Mouse (Mus musculus): Measurements from ENCODE around the gene Oxsm. TPM values are rescaled to one million over a fixed set of nuclear protein-coding genes. Genes with fewer than 3 reads are reported as not detected.

Gene Oxsm
- 1 to 10 TPM; 5.1 to 5.3 TPM for polyA plus RNA-seq (2017; shearing (Covaris generic))

DNA sequence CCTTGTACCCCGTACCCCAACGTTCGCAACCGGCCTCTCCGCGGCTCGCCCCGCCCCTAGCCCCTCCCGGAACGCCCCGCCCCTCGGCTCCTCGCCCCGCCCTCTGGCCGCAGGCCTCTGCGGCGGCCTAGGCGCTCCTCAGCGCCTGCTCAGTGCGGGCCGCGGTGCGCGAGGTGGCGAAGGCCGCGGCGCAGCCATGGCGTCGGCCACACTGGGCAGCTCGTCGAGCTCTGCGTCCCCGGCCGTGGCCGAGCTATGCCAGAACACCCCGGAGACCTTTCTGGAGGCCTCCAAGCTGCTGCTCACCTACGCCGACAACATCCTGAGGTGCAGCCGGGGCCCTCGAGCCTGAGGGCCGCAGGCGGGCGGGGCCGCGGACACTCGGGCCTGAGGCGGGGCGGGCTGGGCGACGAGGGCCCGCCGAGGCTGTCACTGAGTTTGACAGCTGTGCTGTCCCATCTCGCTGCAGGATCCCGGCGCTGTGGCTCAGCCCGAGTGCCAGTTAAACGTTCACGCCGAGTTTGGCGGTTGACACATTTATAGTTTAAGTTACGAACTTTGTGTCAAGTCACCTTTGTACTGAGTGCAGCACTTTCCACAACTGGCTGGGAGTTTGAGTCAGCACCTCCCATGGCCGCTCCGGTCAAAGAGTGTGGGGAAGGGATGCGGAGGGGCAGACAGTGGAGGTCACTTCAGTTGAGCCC, at the start of gene Oxsm, which contains the start of gene Ngly1:
TSS of gene Oxsm (minus strand) at position 638 of the 704 bp plus-strand sequence.
TSS of gene Ngly1 (plus strand) at position 110 of the 704 bp plus-strand sequence.
- peak; percentile 76 for ATAC-seq

DNA sequence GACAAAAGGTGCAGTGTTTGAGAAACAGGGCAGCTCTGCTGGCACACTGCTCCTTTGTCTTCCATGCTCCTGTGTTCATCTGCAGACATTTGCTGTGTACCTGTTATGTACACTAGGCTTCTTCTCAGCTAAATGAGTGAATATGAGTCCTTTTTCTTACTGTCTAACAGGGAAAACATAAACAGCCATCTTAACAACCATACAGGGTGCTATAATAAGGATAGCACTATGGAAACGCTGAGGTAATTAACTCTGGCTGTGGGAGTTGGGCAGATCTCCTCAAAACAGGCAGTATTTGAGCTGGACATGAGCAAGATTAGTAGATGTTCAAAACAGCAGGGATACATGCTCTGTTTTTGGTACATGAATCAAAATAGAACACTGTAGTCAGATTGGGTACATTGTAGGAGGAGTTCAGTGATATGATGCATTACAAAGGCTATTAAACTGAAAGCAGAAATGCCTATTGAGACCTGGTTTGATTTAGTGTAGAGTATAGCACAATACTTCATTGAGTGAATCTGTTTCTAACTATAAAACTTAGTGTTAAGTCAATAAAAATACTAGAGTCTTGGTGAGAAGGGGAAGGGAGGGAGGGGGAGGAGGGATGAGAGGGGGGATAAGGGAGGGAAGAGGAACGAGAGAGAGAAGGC, 47.3 kb upstream of the Oxsm start:
- no peak for ATAC-seq

DNA sequence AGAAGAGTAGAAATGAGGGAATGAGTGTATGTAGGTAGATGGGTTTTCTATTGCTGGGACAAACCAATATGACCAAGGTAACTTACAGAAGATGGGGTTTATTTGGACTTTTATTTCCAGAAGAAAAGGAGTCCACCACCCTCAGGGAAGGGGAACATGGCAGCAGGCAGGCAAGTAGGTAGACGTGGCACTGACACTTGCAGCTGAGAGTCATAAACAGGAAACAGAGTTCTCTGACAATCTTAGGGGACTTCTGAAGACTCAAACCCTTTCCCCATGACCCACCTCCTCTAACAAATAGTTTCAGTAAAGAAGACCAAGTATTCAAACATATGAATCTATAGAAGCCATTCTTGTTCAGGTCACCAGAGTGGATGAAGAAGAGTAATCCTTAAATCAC, 44.3 kb upstream of the Oxsm start:
- ATAC-seq = no peak

DNA sequence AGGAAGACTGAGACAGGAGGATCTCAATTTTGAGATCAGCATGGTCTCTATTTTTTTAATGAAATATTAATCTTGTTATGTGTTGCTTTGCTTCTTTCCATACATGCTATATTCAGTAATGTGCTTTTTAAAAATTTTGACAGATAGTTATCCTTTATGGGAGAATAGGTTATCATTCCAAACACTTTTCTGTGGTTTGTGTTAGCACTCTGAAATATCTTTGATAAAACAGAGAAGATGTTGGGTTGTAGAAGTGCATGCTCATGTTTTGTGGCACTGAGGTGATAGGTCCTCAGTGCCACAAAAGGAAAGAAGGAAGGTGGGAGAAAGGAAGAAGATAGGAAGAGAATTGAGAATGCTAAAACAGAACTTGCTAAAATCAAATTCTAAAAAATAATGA, 43.4 kb upstream of the Oxsm start:
- ATAC-seq = no peak

DNA sequence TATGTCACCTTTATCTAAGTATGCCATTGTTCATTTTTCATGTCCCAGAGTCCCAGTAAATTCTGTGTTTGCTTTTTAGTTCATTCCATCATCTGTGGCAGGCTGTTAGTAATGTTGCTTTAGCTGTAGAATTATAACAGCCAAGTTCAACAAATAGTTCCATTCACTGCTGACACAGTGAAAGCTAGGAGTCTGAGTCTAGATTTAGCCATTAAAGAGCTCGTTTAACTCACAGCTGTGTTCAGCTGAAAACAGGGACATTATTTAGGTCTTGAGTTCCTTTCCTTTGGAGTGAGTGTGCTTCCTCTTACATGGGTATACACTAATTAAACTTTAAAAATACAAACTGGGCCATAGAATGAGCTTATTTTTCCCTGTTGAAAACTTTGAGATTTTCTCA, 42.8 kb upstream of the Oxsm start:
- ATAC-seq = no peak

DNA sequence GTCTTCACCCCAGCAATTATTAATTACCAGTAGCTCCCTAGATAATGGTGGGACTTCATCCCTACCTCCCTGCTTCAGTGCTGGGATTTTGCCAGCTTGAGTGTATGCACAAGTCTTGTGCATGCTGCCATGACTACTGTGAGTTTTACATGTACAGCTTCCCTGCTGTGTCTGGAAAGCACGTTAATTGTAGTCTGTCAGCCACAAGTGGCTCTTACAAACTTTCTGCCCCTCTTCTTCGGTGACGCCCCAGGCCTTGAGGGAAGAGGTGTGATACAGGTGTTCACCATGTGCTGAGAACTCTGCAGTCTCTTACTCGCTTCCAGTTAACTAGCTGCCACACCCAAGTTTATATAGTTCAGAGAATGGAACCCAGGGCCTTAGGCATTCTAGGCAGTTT, 34.4 kb upstream of the Oxsm start:
- no peak for ATAC-seq

DNA sequence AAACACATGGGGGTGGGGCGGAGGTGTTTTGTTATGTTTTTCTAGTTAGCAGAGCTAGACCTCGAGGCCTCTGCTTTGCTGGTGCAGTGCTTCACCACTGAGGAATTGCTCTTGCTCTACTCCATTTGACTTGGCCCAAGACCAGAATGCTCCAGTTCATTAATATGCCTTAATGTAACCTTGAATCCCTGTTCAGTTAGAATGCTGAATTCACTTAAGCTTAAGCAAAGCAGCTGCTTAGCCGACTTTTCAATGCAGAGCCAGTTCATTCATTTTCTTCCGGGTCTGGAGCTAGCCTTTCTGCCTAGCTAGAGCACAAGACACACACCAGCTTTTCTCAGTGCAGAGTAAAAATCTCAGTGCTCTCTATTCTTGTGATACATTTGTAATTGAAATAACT, 29.6 kb upstream of the Oxsm start:
- no peak for ATAC-seq

DNA sequence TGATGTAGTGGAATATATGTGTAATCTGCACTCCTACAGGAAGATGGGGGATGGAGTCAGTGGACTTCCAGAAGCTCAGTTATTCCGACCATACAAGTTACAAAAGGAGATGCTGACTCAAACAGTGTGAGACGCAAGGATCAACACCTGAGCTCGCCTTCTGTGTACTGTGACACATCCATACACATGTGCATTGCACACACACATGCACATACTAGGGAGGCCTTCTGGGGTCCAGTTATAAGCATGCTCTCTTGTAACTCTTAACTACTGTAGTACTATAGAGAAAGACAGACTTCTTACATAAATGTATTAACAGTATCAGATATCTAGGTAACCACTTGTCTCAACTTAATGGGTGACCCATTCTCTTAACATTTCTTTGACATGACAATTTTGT, 24.1 kb upstream of the Oxsm start:
- no peak for ATAC-seq

DNA sequence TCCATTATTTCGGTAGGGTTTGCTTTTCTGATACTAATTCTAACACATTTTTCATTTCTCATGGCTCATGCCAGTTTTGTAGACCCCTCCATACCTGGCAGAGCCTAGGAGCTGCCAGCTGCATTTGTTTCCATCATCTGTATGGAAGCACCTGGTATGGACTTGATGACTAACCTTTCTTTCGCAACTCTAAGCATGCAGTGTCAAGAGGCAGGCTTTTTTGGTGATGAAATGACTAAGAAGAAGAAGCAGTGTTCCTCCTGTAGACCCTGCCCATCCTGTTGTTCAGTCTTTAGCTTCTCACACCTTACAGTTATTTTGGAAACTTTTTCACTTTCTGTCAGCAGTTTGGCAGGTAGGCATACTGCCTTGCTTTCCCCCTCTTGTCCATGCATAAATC, 20.2 kb upstream of the Oxsm start:
- ATAC-seq = peak; percentile 71

DNA sequence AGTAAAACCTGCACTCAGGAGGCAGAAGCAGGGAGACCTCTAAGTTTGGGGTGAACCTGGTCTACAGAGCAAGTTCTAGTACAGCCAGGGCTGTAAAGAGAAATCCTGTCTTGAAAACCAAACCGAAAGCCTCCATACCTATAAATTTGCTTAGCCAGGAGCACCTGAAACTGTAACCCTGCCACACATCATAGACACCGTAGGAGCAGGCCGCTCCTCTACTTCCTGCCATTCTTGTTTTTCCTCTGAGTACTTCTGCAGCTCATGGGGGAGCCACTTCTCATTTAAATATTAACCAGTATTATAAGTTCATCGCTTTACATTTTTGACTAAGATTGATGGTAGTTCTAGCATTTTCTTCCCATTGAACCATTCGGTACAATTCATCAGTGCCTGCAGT, 17.4 kb upstream of the Oxsm start:
- no peak for ATAC-seq

DNA sequence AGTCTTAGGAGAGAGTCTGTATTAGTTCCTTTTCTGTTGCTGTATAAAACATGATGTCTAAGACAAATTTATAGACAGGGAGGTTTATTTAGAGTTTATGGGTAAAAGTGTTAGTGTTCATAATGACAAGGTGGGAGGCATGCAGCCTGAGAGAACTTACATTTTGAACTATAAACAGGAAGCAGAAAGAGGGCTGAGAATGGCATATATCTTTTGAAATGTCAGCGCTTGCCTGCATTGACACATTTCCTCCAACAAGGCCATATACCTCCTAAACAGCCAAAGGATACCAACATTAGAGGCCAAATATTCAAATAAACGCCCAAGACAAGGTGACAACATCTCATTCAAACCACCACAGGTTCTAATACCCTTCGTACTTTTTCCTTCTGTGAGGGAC, 12.3 kb upstream of the Oxsm start:
- ATAC-seq = peak; percentile 30

DNA sequence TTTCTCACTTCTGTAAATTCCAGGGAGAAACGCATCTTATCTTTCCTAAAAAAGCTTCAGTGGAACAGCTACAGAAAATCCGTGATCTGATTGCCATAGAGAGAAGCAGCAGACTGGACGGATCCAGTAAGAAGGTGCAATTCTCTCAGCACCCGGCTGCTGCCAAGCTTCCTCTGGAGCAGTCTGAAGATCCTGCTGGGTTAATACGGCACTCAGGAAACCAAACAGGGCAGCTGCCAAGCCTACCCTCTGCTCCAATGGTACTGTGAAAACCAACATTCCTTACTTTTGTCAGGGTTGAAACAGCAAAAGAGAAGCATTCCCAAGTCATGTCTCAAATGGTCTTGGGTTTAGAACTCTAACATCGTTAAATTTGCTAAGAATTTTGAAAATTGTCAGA, 10.9 kb upstream of the Oxsm start:
- no peak for ATAC-seq

DNA sequence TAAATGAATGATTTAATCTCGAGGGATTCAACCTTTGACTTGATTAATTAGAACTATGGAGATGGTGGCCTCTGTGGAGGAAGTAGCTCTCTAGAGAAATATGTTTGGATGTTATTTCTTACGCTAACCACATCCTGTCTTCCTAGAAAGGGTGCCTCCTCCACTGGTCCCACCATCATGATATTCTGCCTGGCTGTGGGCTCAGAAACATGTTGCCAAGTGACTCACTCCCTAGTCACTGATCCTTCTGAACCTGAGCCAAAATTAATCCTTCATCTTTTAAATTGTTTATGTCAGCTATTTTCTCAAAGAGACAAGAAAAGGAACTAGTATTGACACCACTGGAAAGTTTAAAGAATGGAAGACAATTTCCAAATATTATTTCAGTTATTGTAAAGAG, 6.6 kb upstream of the Oxsm start:
- ATAC-seq = peak; percentile 79

DNA sequence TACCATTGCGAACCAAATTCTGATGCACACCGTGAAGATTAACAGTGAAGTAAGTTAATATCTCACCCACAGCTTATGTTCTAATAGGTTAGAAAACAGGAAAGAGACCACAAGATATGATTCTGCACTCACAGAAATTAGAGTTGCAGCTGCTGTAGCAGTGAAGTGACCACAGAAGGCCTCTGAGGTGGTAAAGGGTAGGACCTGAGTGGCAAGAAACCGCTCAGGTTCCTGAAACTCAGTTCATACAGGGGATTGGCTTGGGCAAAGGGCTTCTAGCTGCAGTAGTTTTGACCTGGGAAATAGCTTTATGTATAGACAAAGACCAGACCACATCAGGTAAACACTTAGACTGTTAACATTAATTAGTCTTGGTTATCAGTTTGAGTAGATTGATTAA, 6.1 kb upstream of the Oxsm start:
- peak; percentile 34 for ATAC-seq

DNA sequence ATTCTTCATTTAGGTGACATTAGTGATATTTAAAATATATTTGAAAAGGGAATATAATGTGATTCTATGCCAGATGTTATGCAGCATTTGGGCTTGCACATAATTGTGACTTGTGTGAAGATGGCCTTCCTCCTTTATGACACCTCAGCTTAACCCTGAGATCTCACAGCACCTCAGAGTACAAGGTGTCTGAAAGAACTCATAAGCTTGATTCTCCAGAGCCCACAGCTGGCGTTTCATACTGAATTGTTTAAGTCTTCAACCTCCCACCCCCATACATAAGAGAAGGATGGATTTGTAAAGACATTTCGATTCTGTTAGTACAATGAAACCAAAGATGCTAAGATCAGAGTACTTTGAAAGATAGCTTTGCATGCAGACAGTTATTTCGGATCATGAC, 491 bp upstream of the Oxsm start:
- no peak for ATAC-seq

DNA sequence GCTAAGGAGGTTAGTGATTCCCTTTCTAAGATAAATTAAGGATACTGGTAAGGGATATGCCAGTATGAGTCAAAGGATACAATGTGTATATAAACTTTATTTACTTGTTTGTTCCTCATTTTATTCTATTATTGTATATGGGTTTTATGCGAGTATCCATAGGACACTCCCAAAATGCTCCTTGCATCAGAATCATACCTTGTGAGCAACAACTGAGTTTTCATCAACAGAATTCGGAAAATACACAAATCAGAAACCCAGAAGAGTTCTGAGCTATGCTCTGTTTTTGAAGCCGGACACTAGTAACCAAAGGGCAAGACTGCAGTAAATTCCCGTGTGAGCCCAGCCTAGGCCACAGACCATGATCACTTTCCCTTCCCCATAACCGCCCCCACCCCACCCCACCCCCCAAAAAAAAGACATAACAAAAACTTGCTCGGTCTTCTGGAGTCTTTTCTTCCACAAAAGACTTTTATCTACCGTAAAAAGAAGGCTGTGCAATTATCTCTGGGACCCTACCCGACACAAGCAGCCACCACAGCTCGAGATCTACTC, 928 bp downstream of the Oxsm start:
- ATAC-seq = no peak

DNA sequence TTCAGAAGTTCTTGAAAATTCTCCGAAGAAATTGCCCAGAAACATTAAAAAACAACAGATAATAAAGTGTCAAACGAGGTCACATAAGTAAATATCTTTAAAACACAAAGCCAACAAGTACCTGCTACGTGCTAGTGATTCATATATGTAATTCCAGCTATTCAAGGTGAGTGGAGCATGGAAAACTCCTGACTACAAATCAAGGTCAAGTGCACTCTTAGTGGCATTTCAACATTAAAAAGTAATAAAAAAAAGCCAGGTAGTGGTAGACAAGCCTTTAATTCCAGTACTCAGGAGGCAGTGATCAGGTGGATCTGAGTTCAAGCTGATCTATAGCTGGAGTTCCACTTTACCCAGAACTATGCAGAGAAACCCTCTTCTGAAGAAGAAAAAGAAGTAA, 1.5 kb downstream of the Oxsm start:
- ATAC-seq = no peak

DNA sequence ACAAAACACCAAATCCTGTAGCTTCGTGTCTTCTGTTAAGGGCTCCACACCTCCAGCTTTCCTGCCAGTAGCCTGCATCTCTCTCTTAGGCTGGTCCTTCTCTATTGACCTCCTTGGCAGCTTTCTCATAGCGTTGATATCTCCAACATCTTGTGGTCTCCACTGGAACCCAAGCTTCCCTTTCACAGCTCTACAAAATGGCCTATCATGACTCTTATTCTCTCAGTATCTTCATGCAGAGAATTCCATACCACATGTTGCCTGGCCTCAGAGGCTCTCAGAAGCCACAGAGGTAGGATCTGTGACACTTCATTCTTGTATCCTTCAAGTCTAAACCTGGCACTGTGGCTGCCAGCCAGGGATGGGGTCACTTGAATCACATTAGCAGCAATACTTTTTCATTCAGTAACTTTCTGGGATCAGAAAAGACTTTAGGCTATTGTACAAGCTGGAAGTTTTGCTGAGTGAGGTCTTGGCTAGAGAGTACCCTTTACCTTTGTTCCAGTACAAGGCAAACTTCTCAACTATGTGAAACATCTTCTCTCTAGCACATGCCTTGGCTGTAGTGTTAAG, 3.2 kb downstream of the Oxsm start:
- ATAC-seq = no peak

DNA sequence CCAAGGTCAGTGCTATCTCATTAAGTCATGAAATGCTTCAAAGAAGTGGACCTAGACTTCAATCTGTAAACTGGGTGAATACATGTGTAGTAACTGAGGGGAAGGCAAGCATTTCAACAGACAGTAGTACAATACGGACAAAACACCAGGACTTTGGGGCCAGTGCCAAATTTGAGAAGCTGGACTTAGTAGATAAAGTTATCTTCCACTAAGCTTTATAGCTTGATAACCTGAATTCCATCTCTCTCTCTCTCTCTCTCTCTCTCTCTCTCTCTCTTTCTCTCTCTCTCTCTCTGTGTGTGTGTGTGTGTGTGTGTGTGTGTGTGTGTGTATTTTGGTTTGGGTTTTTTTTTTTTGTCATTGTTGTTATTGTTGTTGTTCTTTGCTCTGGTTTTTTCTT, 4.5 kb downstream of the Oxsm start:
- no peak for ATAC-seq

DNA sequence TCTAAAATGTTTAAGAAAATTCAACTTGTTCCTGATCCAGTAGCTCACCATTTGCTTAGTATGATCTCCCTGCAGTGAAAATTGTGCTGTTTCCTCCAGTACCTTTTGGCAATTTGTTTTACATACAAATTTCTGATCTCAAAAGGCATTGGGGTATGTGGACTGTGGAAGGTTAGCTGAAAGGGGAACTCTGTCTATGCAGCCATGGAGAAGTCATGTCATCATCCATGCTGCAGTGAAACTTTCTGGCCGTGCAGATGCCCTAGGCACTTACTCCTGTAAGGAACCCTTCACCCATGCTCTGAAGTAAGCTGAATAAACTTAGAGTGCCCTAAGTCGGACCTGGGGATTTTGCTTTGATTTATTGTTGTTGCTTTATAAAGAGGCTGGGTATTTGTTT, 5.2 kb downstream of the Oxsm start:
- no peak for ATAC-seq

DNA sequence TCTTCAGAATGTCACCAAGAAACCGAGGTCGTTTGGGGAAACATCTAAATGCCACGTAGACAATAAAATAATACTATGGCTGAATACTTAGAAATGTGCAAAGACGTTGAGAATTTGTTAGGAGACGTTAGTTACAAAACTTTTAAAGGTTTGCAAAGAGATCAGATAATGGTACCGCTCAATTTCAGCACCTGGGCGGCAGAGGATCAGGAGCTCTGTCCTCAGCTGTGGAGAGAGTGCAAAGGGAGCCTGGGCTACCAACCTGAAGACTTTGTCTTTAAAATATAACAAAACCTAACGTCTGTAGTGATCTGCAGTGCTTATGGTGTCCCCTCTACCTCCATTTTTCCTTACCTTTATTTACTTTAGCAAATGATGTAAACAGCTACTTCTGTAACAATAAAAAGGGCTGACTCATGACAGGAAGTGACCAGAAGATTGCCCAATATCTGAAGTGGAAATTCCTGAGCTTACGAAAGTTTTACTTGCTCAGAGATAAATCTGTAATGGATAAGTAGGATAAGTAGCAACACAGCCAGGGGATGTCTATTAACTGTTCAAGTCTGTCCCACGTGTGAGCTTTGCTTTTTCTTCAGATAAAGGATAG, 5.9 kb downstream of the Oxsm start:
- ATAC-seq = peak; percentile 29

DNA sequence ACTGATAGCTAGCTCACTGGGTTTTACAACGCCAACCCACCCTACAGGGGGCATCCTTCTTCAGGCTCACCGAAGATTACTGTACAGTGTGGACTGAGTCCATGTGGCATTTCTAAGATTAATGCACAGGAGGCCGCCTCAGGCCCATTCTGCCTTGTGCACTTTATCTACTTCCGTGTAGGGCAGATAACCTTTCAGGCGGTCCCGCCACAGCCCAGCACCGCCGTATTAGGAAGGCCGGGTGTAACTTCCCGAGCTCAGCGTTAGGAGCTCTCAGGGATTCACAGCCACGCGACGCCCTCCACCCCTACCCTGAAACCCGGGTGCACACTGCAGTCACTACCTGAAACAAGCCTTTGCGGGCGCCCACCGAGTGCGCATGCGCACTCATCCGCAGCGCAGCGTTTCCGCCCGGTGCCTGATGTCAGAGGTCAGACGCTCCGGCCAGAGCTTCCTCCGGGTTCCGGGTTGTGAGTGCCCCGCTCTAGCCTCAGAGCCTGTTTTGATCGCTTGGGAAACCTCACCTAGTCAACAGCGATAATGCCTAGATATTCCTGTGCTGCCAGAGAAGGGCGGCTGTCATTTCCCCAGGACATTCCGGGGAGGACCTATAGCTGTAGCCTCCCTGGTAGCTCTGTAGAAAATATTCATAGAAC, 6.5 kb downstream of the Oxsm start:
- peak; percentile 84 for ATAC-seq
